Mouse (Mus musculus) kidney, adult 8-10 months (tissue): ENCODE measurements around the gene Ncoa3.

Source experiments
- DNase-seq, 2 experiments: peaks; one replicate each; pipeline ENCODE4 v3.0.0; 2022

The Ncoa3 gene

DNA sequence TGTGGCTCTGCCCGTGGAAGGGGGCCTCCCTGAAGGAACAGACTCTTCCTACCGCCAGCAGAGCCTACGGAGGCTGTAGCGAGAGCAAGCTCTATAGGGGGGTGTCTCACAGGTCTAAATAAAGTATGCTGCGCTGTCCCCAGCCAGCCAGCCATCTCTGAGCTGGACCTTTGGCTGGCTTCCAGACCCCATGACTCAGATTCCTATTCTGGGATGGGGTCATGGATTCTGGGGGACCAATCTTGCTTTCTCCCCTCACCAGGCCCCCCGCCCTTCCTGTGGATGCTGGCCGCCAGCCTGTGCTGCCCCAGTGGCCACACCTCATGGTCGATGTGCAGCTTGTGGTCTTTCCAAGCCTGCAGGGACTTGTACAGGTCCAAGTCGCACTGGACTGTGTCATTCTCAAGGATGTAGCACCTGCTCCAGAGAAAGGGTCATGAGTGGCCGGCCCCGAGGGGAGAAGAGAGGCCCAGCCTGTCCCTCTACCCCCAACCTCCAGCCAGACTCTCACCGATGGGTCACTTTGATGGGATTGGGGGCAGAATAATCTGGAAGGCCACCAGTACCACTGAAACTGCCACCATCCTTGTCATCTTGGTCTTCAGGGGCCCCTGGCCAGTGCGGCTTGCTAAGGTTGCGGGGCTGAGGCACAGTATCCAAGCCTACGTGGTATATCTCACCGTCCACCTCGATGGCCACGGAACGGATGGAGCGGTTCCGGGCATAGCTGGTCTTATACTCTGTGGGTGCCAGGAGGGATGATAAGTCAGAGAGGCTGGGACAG lies 88.7 kb downstream of the Ncoa3 start:
- peak; percentile 52 to 53 for DNase-seq

GRCm38 (mm10) chr2:166082193-166082592 lies 89.8 kb downstream of the Ncoa3 start:
- DNase-seq, result peak; percentile 62 to 87

GRCm38 (mm10) chr2:166082661-166083060 lies 90.2 kb downstream of the Ncoa3 start:
- no peak for DNase-seq

- no peak for DNase-seq
These were observed 91.2 kb downstream of the Ncoa3 start for GRCm38 (mm10) chr2:166083542-166084031.

DNA sequence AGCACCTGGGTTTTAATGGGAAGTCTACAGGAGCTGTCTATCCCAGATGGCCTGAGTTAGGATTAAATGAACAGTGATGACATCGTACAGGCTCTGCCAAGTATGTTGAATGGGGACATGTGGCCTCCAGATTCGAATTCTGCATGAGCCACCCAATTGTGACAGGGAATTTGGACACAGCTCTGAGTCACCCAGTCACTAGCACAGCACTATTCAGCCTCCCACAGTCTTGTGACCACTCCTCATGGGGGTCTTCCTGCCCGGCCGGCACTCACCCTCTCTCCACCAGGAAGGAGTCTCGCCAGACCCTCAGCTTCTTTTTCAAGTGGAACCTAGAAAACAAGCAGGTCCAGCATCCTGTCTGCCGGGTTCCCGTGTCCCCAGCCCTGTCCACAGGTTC lies 91.7 kb downstream of the Ncoa3 start:
- DNase-seq, result no peak

DNA sequence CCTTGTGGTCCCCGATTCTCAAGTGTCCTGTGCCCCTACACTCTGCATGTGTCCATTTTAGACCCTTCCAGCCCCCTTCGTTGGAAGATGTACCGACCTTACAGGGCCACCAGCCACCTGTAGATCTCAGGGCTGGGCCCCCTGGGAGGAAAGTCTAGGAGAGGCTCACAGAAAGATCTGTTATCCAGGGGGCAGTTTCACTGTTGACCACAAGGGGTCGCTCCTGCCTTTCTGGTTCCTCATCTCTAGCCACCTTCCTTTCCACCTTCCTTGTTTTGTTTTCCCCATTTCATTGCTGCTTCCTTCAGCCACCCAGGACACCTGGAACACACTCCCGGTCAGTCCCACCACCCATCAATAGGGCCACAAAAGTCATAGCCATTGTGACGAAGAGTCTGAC lies 92.5 kb downstream of the Ncoa3 start:
- peak in 1 of 2 experiments; percentile 73 for DNase-seq

DNA sequence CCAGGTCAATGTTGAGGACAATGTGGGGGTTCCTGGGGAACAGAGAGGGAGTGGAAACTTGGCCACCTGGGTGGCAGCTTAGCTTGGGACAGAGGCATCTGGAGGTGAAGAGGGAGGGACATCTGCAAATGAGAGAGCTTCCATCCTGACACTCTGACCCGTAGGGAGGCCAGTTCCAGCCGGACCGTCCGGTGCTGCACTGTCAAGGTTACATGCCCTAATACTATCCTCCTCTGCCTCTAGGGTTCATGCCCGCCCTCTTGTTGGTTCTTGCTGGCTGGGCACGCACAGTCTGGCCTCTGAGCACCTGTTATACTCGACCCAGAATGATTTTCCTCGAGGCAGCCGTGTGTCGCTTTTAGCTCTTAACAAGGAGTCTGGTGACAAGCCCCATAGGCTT lies 93.3 kb downstream of the Ncoa3 start:
- DNase-seq, result no peak

- DNase-seq, result peak in 1 of 2 experiments; percentile 33
These were observed 94.2 kb downstream of the Ncoa3 start for GRCm38 (mm10) chr2:166086457-166087233.

- no peak for DNase-seq
These were observed 96.6 kb downstream of the Ncoa3 start for GRCm38 (mm10) chr2:166088991-166089390.

- no peak for DNase-seq
These were observed 97.7 kb downstream of the Ncoa3 start for GRCm38 (mm10) chr2:166090131-166090581.

GRCm38 (mm10) chr2:166091599-166091998 lies 99.2 kb downstream of the Ncoa3 start:
- DNase-seq, result no peak

DNA sequence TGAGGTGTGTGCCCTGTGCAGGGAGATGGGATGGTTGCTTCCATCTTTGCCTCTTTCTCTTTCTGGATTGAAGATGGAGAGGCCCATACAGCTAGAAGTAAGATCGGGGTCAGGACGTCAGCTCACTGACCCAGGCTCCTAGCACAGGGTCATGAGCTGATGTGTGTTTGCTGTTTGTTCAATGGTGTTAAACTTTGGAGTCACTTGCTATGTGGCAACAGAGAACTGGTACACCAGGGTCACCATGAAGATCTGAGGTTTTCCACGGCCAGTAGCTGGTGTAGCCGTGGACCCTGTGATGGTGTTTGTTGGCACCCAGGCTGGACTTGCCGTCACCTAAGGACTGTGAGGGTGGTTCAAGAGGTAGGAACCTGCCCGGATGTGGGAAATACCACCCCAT lies 100.0 kb downstream of the Ncoa3 start:
- no peak for DNase-seq

GRCm38 (mm10) chr2:166096300-166096699 lies 103.9 kb downstream of the Ncoa3 start:
- DNase-seq, result no peak

GRCm38 (mm10) chr2:166096834-166097233 lies 104.4 kb downstream of the Ncoa3 start:
- no peak for DNase-seq

DNA sequence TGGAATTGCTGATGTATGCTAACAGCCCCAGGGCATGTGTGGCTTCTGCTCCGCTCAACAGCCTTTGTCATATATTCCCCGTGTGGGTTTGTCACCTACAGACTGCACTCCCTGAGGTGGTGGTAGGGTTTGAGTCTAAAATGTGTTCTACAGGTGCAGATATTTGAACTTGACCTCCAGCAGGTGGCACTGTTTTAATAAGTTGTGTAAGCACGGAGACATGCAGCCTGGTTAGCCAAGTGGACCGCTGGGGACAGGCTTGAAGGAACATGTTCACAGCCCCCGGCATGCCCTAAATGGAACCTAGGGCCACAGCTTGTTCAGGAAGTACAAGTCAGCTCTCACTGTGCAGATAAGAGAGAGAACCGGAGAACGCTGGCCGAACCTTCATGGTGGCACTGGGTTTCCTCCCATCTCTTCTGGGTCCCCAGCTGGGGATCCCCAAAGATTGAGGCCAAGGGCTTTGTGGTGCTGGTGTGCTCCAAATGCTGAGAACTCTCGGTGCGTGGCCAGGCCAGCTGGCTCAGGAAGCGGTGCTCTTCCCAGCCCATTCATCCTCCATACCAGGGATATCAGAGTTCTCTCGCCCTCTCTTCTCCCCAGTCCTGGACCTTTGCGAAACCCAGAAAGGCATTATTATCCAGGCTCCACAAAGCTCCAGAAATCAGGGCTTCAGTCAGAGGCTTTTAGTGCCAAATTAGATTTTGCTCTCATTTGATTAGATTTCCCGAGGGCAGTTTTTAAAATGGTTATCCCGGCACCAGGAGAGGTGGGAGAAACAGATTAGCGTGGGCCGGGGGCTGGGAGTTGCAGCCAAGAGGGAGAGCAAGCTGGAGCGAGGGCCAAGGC lies 105.2 kb downstream of the Ncoa3 start:
- peak in 1 of 2 experiments; percentile 59 for DNase-seq

DNA sequence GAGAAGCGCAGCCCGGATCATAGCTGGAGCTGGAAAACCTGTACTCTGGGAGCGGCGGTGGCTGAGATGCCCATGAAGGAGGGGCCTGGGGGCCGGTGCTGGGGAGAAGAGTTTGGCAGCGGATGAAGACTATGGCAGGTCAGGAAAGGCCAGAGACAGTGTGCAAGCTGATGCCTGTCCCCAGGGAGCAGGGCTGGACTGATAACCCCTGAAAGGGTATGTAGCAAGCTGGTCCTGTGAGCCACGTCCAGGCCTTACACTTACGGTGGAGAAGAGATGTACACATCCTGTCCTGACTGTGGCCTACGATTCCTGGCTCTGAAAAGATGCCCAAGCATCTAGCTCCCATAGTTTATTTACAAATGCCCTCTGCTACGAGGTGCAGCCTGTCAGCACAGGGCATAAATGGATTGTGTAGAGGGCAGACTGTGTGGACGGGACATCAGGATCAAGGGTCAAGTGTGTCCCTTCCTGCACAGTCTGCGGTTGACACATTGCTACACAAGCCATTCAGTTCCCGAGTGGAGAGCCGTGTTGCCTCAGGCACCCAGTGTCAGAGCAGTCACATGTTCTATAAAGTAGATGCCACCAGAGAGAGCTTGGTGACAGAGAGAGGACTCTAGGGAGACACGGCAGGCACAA lies 106.0 kb downstream of the Ncoa3 start:
- DNase-seq, result no peak

- DNase-seq, result no peak
These were observed 108.2 kb downstream of the Ncoa3 start for GRCm38 (mm10) chr2:166100309-166101262.

DNA sequence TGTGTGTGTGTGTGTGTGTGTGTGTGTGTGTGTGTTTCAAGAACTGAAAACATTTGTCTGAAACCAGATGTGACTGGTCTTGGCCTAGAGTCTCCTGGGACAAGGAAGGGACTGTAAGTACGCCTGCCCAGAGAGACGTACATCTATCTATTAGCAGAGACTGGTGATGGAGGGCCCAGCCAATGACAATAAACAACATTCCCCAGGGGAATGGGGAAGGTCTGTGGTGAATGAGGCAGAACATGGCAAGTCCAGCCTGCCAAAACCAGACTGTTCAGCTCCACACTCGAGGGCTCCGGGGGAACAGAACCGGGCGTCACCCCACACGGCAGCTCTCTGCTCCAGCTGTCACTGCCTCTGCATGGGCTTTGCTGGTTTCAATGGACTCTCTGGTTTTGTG lies 110.5 kb downstream of the Ncoa3 start:
- DNase-seq, result peak in 1 of 2 experiments; percentile 41

GRCm38 (mm10) chr2:166105911-166106310 lies 113.5 kb downstream of the Ncoa3 start:
- no peak for DNase-seq

GRCm38 (mm10) chr2:166106631-166107030 lies 114.2 kb downstream of the Ncoa3 start:
- DNase-seq, result no peak

DNA sequence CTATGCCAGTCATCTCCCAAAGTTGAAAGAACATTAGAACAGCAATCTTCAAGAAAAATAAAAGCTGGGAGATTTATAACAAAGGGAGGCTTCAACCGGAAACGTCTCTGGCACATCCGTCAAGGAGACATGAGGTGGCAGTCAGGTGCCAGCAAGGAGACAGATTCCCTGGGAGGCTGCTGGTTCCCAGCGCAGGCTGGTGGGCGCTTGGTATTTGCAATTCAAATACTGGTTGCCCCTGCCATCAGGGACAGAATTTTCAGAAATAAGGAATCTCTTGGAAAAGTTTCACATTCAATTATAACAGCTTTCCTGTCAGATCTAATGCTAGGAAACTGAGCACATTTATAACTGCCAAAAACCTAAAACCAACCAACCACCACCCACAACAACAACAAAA lies 115.5 kb downstream of the Ncoa3 start:
- DNase-seq, result no peak
